8 mouse cellular contexts compared by ENCODE assay signal in the genomic region with DNA sequence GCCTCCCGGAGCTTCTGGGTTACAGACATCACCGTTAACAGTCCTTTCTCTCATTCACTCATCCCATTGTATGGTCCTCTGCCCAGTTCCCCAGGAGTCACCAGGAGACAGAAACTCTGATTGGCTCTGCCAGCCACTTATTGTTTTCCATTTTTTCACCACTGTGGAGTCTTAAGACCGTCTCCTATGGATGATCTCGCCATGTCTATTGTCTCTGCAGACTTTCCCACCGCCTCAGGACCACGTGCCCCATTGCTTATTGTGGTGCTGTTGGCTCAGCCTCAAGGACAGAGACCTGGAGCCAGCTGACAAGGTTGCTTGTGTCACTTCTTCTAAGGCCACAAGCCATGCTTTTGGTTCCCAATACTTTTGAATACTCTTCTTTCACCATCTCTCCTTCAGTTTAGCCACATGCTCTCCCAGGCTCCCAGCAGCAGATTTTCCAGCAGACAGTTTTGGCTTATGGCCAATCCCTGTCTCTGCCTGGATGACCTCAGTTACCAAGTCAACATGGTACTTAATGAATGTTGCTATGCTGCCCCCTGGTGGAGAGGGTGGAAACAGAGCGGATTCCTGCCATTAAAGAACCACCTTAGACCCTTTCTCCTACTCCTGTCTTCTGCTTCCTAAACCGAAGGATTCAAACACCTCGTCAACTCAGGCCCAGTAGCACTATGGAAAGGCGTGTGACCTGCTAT.
DNase-seq lines count a peak whose midpoint lies in the region; ATAC-seq and TF ChIP-seq lines count a peak whose summit lies in the region.

No protein-coding gene starts in this region.

- H3K4me1 ChIP-seq in ES-Bruce4 (ENCODE audit: control insufficient read depth, insufficient read depth, low read length), result no peaks in the 10 kb centered on the region
- no peaks in the 10 kb centered on the region for H3K4me1 ChIP-seq in heart, embryonic 10.5 days
- no peaks in the 10 kb centered on the region for H3K4me1 ChIP-seq in kidney, embryonic 16.5 days (ENCODE audit: insufficient read depth, low read length)
- no peaks in the 10 kb centered on the region for H3K4me1 ChIP-seq in liver, embryonic 11.5 days (replicated peaks; ENCODE audit: control insufficient read depth, insufficient read depth, low read length)

- no peak overlapping the region for H3K27ac ChIP-seq in ES-Bruce4 (ENCODE audit: insufficient read depth, low read length)
- no peak overlapping the region for H3K27ac ChIP-seq in heart, embryonic 10.5 days
- no peak overlapping the region for H3K27ac ChIP-seq in kidney, embryonic 16.5 days (ENCODE audit: low read length)
- H3K27ac ChIP-seq in liver, embryonic 11.5 days (ENCODE audit: low read depth, low read length), result no peak overlapping the region

- H3K36me3 ChIP-seq in ES-Bruce4 (ENCODE audit: control insufficient read depth, insufficient read depth, low read length, poor library complexity, severe bottlenecking), result no peaks in the 10 kb centered on the region
- no peaks in the 10 kb centered on the region for H3K36me3 ChIP-seq in heart, embryonic 10.5 days
- H3K36me3 ChIP-seq in kidney, embryonic 16.5 days (ENCODE audit: insufficient read depth, low read length), result no peaks in the 10 kb centered on the region
- no peaks in the 10 kb centered on the region for H3K36me3 ChIP-seq in liver, embryonic 11.5 days (ENCODE audit: control insufficient read depth, insufficient read depth, low read length)

- no peak for TF ChIP-seq POLR2A in ES-Bruce4 (IDR thresholded peaks at IDR 0.05; ENCODE audit: insufficient read depth, low read length)

- no peak for TF ChIP-seq EP300 in ES-Bruce4 (IDR thresholded peaks at IDR 0.05; ENCODE audit: insufficient read depth, low read depth, low read length)

- no peaks in the 10 kb centered on the region for H3K9me3 ChIP-seq in ES-Bruce4 (replicated peaks; ENCODE audit: control insufficient read depth, insufficient read depth, low read length, poor library complexity, severe bottlenecking)
- no peaks in the 10 kb centered on the region for H3K9me3 ChIP-seq in heart, embryonic 10.5 days
- H3K9me3 ChIP-seq in kidney, embryonic 16.5 days (ENCODE audit: low read length), result no peaks in the 10 kb centered on the region
- no peaks in the 10 kb centered on the region for H3K9me3 ChIP-seq in liver, embryonic 11.5 days (ENCODE audit: control insufficient read depth, low read length)

- H3K27me3 ChIP-seq in ES-Bruce4 (ENCODE audit: control insufficient read depth, insufficient read depth, low read length, poor library complexity, severe bottlenecking), result no peaks in the 10 kb centered on the region
- peaks cover 4% of the 10 kb centered on the region; the same call in 1 of the 2 replicates for H3K27me3 ChIP-seq in heart, embryonic 10.5 days (ENCODE audit: insufficient read depth, poor library complexity, severe bottlenecking)
- H3K27me3 ChIP-seq in kidney, embryonic 16.5 days (ENCODE audit: insufficient read depth, low read length), result peaks cover 3% of the 10 kb centered on the region; the same call in 1 of the 2 replicates
- no peaks in the 10 kb centered on the region for H3K27me3 ChIP-seq in liver, embryonic 11.5 days (replicated peaks; ENCODE audit: control insufficient read depth, insufficient read depth, low read length)

- peak; percentile 69; the same call in 1 of the 2 replicates for ATAC-seq in kidney, embryonic 16.5 days (ENCODE audit: low FRiP score, low TSS enrichment)
- no peak for ATAC-seq in liver, embryonic 11.5 days (replicated peaks; ENCODE audit: low FRiP score)
- ATAC-seq in inflammation-experienced regulatory T-cells, adult 6 months, result no peak

- peak; percentile 50 for DNase-seq in adrenal gland, adult 8-10 months
- DNase-seq in embryo, embryonic 11 days, result peak; percentile 89
- DNase-seq in heart, embryonic 10.5 days (ENCODE audit: low spot score), result peak; percentile 84
- DNase-seq in liver, embryonic 11.5 days (ENCODE audit: low spot score), result peak; percentile 43
- DNase-seq in ovary, adult 18-20 months (ENCODE audit: low spot score), result peak; percentile 25

- WGBS in heart, embryonic 10.5 days, result 62% methylated on average over 10 of the region's 10 CpGs
- 59% methylated on average over 10 of the region's 10 CpGs for WGBS in kidney, embryonic 16.5 days
- whole genome bisulfite sequencing in liver, embryonic 11.5 days, result 50% methylated on average over 10 of the region's 10 CpGs

- peak; percentile 50 for TF ChIP-seq CTCF in ES-Bruce4 (IDR thresholded peaks at IDR 0.05; ENCODE audit: low read depth, low read length)

- no peak overlapping the region for H3K4me2 ChIP-seq in kidney, embryonic 16.5 days (replicated peaks; ENCODE audit: low read depth, low read length)
- no peak overlapping the region for H3K4me2 ChIP-seq in liver, embryonic 11.5 days

- H3K9ac ChIP-seq in ES-Bruce4 (ENCODE audit: low read depth, poor library complexity, severe bottlenecking), result no peak overlapping the region
- H3K9ac ChIP-seq in kidney, embryonic 16.5 days (replicated peaks; ENCODE audit: low read length), result no peak overlapping the region
- no peak overlapping the region for H3K9ac ChIP-seq in liver, embryonic 11.5 days (ENCODE audit: low read depth, low read length)

- no peak overlapping the region for H3K4me3 ChIP-seq in ES-Bruce4 (ENCODE audit: low read depth, low read length)
- no peak overlapping the region for H3K4me3 ChIP-seq in heart, embryonic 10.5 days
- H3K4me3 ChIP-seq in kidney, embryonic 16.5 days (ENCODE audit: low read length), result no peak overlapping the region
- H3K4me3 ChIP-seq in liver, embryonic 11.5 days (ENCODE audit: low read depth, low read length), result no peak overlapping the region

Comparison
In these comparisons a context has a peak if more than half of its experiments do, and no peak if none do; other contexts are left out.
1. DNase-seq: peak in every context shown above with its lines; median percentile 89 in embryo, embryonic 11 days; 84 in heart, embryonic 10.5 days; 50 in adrenal gland, adult 8-10 months; 43 in liver, embryonic 11.5 days; 25 in ovary, adult 18-20 months.